Mouse (Mus musculus): Measurements from ENCODE around the gene Spaca9. TPM values are rescaled to one million over a fixed set of nuclear protein-coding genes. Genes with fewer than 3 reads are reported as not detected.

Spaca9 gene
- 1.3 and 1.6 TPM in 2 replicates for polyA plus RNA-seq (2012; rRNA removed)

DNA sequence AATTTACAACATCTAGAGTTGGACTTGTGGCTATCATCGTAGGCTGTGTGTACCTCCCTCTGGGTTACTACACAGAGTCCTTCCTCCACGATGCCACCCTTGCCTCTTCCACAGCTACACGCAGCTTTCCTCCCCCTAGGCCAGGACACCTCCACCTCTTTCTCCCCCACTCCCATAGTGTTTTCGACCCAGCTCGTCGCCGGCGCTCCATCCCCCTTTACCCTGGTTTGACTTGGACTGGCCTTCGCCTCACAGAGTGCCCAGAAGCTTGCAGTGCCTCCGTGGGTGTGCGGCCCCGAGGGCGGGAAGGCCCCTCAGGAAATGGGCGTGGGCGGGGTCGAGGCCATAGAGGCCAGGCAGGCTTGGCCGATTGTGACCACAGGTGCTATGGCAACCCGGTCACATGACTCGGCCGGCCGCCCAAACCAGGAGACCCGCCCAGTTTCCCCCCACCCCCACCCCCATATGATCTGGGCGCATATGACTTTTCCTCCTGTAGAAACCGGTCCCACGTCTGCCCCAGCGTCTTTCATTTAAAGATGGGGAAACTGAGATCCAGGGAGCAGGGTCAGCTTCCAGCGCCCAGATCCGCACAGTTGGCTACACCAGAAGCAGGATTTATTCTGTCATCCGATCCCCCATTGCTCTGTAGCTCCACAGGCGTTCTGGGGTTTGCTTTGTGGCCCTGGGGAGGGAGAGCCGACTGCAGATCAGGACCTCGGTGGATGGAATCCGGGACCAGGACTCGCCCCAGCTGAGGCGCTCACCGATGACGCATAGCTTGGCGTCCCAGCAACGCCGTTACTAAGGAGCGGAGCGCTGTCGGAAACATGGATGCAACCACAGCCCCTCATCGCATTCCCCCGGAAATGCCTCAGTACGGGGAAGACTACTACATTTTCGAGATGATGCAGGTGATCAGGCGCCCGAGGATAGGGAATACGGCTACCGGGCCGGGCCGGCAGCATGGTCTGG lies at the start of gene Spaca9, which contains the start of gene Ak8:
Gene Spaca9, minus strand, starts transcription at position 367 of the 975 bp plus-strand sequence.
Gene Ak8, plus strand, starts transcription at position 804 of the 975 bp plus-strand sequence.

Other genes with a start within 250 kb of the Spaca9 start
- not detected in 2 replicates for gene 1700007K13Rik, start 233.4 kb downstream of the Spaca9 start, polyA plus RNA-seq (2012; rRNA removed)
- 18.3 and 21.0 TPM in 2 replicates for gene Mrps2, start 231.7 kb downstream of the Spaca9 start, polyA plus RNA-seq (2012; rRNA removed)
- 0.27 and 0.44 TPM in 2 replicates for gene Gbgt1, start 202.8 kb downstream of the Spaca9 start, polyA plus RNA-seq (2012; rRNA removed)
- 0.12 TPM in 1 of 2 replicates, not detected in the other for gene Gm10134, start 193.6 kb downstream of the Spaca9 start, polyA plus RNA-seq (2012; rRNA removed)
- gene Ralgds, start 186.6 kb downstream of the Spaca9 start, polyA plus RNA-seq (2012; rRNA removed), result 1.9 and 2.4 TPM in 2 replicates
- 0.05 TPM in 1 of 2 replicates, not detected in the other for gene Cel, start 136.3 kb downstream of the Spaca9 start, polyA plus RNA-seq (2012; rRNA removed)
- gene Gtf3c5, start 116.0 kb downstream of the Spaca9 start, polyA plus RNA-seq (2012; rRNA removed), result 12.1 and 12.9 TPM in 2 replicates
- gene Gfi1b, start 77.7 kb downstream of the Spaca9 start, polyA plus RNA-seq (2012; rRNA removed), result 58.0 and 70.1 TPM in 2 replicates
- 5.0 and 5.8 TPM in 2 replicates for gene Tsc1, start 58.5 kb downstream of the Spaca9 start, polyA plus RNA-seq (2012; rRNA removed)
- gene Ak8, start 437 bp upstream of the Spaca9 start, polyA plus RNA-seq (2012; rRNA removed), result 0.11 and 0.17 TPM in 2 replicates
- gene Gtf3c4, start 140.6 kb upstream of the Spaca9 start, polyA plus RNA-seq (2012; rRNA removed), result 4.2 and 5.1 TPM in 2 replicates
- gene Ddx31, start 140.7 kb upstream of the Spaca9 start, polyA plus RNA-seq (2012; rRNA removed), result 3.1 and 3.6 TPM in 2 replicates
- gene Barhl1, start 216.9 kb upstream of the Spaca9 start, polyA plus RNA-seq (2012; rRNA removed), result not detected in 2 replicates